Mouse (Mus musculus) CH12.LX (cell line): ENCODE results near the gene Bsg.

Experiments
- CHD1 ChIP-seq: IDR thresholded peaks from 2 replicates; pipeline ENCODE4 v1.6.1; 2012; ENCODE audit warnings: low read depth, low read length, improper control_type of control experiment, inconsistent platforms
- CTCF ChIP-seq, 2 experiments: IDR thresholded peaks in 1 of 2; conservative IDR thresholded peaks in 1 of 2; 2 replicates each; pipeline ENCODE4 v1.5.1; 2011 to 2012; ENCODE audit warnings: low read depth in 2 of 2, low read length in 2 of 2, improper control_type of control experiment in 1 of 2, inconsistent platforms in 1 of 2, mild to moderate bottlenecking in 1 of 2, moderate library complexity in 1 of 2
- EP300 ChIP-seq: IDR thresholded peaks from 2 replicates; pipeline ENCODE4 v1.6.1; 2011; ENCODE audit warnings: low read length, improper control_type of control experiment
- MAX ChIP-seq: IDR thresholded peaks from 2 replicates; pipeline ENCODE4 v1.6.1; 2011; ENCODE audit warnings: low read length, improper control_type of control experiment
- POLR2A ChIP-seq: IDR thresholded peaks from 2 replicates; pipeline ENCODE4 v1.6.1; 2011; ENCODE audit warnings: low read depth, mild to moderate bottlenecking, improper control_type of control experiment, low read length
- SIN3A ChIP-seq: IDR thresholded peaks from 2 replicates; pipeline ENCODE4 v1.6.1; 2012; ENCODE audit warnings: low read length, improper control_type of control experiment, inconsistent platforms
- TCF12 ChIP-seq: IDR thresholded peaks from 2 replicates; pipeline ENCODE4 v1.6.1; 2014; ENCODE audit warnings: low read depth, mild to moderate bottlenecking, inconsistent platforms, low read length, improper control_type of control experiment
- USF2 ChIP-seq: conservative IDR thresholded peaks from 2 replicates; pipeline ENCODE4 v1.6.1; 2011; ENCODE audit warnings: low read depth, low read length, improper control_type of control experiment
- ZC3H11A ChIP-seq: IDR thresholded peaks from 2 replicates; pipeline ENCODE4 v1.6.1; 2012; ENCODE audit warnings: low read depth, mild to moderate bottlenecking, inconsistent platforms, low read length, improper control_type of control experiment
- ZNF384 ChIP-seq: IDR thresholded peaks from 2 replicates; pipeline ENCODE4 v1.6.1; 2012; ENCODE audit warnings: low read depth, low read length, improper control_type of control experiment, inconsistent platforms

GRCm38 (mm10) chr10:79745411-79745810 lies 41.1 kb downstream of the Bsg start:
- TF ChIP-seq USF2 (no peak), CTCF (conservative IDR thresholded peaks at IDR 0.05 in 1 of 2, IDR thresholded peaks at IDR 0.05 in 1 of 2; ENCODE audit: low read depth in 2 of 2, low read length in 2 of 2) (no peak), SIN3A (no peak), POLR2A (no peak), ZNF384 (no peak), CHD1 (no peak), EP300 (no peak), ZC3H11A (no peak), MAX (no peak), TCF12 (no peak)
